Mouse (Mus musculus): Measurements from ENCODE around the gene Dppa3. TPM values are rescaled to one million over a fixed set of nuclear protein-coding genes. Genes with fewer than 3 reads are reported as not detected.
"Not testable (repeated sequence)": the region's sequence is repeated elsewhere in the genome, so short reads cannot be mapped to it uniquely, and the experiment has no call there.

The Dppa3 gene
- total RNA-seq, 2 experiments from 2014 or later: not detected

DNA sequence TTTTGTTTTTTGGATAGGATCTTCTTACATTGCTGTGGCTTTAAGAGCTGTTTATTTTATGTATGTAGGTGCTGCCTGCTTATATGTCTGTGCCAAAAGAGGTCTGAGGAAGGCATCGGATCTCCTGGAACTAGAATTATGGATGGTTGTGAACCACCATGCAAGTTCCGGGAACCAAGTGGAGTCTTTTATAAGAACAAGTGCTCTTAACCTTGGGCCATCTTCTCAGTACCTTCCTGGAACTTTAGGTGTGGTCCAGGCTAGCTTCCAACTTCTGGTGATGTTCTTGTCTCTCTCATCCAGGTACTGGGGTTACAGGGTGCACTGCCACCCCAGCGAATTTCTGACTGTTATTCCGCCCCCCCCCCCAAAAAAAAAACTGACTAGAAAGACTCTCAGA lies 13.8 kb upstream of the Dppa3 start:
- DNase-seq: no peak

DNA sequence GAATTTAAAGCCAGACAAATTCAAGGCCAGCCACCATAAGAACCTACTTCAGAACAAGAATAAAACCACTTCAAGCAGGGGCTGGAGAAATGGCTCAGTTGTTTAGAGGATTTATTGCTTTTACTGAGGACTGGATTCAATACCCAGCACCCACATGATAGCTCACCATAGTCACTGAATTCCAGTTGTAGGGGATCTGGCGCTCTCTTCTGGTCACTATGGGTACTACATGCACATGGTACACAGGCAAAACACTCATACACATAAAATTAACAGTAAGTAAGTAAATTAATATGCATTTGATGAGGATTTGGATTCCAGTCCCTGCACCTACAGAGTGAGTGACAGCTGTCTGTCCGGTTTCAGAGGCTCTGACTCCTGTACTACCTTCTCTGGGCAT lies 12.2 kb upstream of the Dppa3 start:
- peak; percentile 14 for DNase-seq

DNA sequence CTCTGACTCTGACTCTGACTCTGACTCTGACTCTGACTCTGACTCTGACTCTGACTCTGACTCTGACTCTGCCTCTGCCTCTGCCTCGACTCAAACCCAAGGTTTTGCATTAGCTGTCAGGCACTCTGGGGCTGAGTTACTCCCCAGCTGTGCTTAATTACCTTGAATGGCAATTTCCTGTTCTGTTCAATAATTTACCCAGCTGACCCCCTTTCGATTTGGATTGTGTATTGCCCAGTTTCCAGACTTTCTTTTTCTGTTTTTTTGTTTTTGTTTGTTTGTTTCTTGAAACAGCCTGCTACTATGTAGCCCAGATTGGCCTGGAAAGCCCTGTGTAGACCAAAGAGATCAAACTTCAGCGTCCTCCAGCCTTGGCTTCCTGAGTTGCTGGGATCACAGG lies 10.2 kb upstream of the Dppa3 start:
- DNase-seq: no peak

DNA sequence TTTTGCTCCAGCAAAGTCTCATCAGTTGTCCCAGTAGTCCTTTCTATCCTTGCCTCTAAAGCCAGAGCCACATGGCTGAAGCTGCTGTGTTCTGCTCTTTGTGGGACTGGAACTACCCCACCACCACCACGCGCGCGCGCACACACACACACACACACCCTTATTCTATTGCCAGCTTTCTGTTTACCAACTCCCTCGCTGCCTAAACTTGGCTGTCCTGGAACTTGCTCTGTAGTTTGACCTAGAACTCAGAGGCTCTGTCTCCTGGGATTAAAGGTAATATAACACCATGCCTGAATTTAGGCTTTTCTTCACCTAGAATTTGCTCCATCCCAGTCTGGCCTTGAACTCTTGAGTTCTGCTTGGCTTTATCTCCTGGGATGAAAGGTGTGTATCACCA lies 5.1 kb upstream of the Dppa3 start:
- DNase-seq: no peak

DNA sequence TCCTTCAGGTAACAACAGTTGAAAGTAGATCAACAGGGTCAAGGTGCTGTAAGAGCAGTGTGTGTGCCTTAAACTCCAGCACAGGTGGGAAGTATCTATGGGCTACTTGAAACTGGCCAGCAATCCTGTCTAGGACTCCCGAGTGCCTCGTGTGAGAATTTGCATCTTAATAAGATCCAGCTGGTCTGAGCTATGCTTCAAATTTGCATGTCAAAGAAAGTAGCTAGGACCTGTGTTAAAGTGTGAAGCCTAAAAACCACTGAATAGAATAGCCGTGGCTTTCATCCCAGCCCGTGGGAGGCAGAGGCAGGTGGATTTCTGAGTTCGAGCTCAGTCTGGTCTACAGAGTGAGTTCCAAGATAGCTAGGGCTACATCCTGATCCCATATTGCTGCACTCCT lies 1.7 kb upstream of the Dppa3 start:
- no peak for DNase-seq

DNA sequence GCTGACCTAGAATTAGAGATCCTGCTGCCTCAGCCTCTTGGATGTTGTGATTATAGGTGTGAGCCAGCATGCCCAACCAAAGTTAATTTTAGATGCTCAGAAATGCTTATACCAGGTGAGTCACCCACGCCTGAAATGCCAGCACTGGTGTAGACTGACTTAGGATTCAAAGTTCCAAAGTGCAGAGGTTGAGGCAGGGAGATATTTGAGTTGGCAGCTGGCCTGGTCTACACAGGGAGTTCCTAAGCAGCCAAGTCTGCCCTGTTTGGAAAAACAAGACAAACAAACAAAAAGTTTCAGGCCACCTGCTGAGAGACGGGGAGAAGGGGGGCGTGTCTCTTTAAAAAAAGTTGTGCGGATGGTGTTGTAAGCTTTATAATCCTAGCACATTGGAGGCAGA lies 1.1 kb upstream of the Dppa3 start:
- no peak for DNase-seq

DNA sequence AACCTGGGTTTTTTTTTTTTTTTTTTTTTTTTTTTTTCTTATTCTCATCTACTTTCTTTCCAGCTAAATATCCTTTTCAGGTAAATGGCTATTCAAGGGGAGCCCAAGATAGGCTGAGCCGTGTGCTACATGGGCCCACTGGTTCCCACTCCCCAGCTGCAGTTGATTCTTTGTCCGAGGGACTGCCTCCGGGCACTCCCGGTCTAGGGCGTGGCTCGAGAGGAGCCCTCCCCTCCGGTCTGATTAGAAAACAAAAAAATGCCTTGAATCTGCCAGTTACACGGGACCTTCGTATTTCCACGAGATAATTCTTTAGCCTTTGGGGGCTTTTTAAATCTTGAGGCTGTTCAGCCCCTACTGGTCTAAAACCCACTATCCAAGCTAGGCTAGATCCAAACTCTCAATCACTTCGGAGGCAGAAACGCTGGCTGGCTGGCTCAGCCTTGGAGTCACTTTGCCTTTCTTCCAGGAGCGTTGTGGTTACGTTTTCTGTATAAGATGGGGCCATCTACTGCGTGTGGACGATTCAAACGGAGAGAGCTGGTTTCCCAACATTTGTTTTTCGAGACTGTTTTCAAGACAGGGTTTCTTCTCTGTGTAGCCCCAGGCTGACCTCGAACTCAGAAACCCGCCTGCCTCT lies 1.4 kb downstream of the Dppa3 start:
- no peak for DNase-seq

DNA sequence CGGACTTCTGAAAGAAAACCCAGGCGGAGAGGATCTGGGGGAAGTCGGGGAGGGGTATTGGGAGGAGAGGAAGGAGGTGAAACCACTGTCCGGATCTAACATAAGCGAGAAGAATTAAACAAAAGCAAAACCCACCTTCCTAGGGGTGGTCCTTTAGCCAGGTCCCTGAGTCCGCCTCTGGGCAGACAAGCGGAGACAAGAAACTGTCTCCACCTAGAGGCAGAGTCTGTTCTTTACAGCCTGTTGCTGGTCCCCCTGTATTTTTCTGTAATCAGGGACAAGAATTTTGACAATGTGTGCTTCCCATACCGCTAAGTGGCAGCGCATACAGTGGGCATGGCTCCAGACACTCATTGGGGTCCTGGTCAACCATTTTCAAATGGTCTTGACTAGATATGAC lies 7.2 kb downstream of the Dppa3 start:
- peak; percentile 6 for DNase-seq

DNA sequence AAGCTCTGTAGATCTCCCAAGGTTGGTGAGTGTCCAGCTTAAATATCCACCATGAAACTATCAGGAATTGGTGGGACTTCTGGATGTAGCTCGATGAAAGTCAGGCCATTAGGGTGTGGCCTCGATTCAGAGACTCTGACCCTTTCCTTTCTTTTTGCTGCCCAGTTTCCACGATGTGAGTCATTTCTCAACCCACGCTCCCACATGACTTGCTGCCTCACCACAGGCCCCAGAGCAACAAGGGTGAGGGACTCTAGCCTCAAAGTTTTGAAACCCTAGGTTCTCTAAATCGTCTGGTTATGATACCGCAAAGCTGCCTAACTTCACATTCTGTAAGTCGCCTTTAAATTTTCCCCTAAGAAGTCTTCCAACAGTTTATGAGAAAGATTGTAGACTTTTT lies 9.1 kb downstream of the Dppa3 start:
- DNase-seq: no peak

DNA sequence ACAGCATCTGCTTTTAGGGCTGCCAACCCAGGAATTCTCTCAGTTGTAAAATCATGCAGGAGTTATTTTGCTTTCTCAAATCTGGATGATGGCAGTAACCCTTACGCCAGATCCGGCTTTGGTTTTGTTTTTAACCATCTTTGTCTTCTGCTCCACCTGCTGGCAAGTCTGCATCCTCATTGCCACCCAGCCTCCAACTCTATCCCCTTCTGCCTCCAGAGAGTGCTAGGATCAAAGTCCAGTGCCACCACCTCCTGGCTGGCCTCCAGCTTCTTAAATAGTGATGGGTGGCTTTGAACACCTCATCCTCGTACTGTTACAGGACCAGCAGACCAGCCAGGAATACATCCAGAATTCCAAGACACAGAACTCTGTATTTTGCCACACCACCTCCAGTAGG lies 10.5 kb downstream of the Dppa3 start:
- no peak for DNase-seq

DNA sequence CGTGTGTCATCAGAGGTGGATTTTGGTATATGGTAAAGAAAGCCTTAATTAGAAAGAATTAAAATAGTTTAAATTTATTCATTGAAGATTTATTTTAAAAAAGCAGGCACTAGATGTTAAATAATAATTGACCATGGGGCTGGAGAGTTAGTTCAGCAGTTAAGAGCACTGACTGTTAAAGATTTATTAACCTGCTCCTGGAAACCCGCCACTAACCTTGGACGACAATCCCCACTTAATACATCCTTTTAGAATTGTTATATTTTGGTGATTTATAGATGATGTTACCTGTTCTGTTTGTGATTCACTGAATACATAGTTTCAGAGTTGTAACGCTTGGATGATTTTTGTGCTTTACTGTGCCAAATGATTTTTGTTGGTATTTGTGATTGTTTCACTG lies 11.4 kb downstream of the Dppa3 start:
- DNase-seq: not testable (repeated sequence)

DNA sequence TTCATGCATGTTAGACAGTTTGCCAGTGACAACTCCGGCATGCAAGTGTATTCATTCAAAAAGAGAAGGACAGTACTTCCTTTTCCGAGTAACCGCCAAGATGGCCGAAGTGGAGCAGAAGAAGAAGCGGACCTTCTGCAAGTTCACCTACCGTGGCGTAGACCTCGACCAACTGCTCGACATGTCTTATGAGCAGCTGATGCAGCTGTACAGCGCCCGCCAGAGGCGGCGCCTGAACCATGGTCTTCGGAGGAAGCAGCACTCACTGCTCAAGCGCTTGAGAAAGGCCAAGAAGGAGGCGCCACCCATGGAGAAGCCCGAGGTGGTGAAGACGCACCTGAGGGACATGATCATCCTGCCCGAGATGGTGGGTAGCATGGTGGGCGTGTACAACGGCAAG lies 18.0 kb downstream of the Dppa3 start:
- DNase-seq: not testable (repeated sequence)

DNA sequence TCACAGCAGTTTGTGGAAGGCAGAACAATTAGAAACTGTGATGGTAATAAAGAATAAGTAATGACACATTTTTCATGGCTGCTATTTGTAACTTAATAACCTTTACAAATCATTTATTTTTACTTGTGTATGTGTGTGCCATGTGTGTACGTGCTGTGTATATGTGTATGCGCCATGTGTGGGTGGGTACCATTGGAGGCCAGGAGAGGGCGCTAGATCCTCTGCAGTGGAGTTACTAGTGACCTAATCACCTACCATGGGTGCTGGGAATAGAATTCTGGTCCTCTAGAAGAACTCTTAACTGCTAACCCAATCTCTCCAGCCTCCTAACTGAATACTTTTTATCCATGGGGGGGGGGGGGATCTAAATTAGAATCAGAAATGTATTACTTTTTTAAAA lies 23.7 kb downstream of the Dppa3 start:
- DNase-seq: no peak

DNA sequence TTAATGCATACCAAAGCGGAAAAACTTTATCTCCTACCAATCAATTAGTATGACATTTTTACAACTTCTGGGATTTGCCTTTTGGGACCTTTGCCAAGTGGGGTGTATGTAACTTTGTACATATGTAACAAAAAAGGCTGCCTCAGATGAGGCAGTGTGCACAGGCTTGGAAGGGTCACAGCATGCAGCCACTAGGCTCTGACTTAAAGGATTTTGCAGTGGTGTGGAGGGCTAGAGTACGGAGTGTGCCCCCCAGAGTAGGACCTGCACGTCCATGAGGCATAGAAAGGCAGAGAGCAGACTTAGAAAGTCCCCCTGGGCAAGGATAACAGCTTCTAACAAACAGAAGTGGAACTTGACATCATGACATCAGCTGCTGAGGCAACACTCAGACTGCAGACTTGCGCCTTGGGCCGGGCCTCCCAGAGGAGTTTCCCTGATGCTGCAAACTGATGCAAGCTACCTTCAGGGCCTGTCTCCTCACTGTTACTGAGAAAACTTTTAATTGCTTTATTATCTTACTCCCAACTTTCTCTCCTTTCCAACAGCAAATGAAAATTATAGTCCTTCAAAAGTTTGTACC lies 24.3 kb downstream of the Dppa3 start:
- DNase-seq: no peak

DNA sequence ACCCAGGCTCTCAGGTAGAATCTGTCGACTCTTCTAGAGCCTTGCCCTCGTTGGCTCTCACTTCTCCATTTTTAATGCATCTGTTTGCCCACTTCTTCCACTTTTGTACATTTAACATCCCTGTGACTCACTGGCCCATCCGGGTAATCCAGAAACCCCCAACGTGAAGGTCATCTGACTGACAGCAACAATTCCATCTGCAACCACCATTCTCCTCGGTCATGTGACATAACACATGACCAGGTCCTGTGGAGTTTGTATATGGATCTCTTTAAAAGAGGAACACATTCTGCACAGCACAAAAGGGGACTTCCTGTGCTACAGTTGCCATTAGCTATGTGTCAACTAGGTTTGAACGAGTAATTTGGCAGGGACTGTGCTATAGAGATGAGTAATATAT lies 28.1 kb downstream of the Dppa3 start:
- DNase-seq: no peak

DNA sequence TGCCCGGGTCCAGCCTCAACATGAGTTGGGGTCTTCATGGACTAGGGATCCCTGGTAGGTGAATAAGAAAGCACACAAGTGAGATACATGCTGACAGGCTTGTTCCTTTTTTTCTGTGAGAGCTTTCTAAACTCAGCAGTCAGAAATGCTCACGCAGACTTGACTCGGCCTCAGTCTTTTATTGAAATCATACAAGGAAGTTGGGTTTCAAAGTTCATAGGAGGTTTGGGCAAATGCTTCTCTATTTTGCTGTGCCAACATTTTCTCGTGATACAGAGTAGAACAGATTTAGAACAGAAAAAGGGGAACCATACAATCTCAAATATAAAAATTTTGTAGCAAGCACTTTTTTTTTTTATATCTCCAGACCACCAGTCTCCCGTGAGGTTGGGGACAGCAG lies 31.4 kb downstream of the Dppa3 start:
- no peak for DNase-seq

DNA sequence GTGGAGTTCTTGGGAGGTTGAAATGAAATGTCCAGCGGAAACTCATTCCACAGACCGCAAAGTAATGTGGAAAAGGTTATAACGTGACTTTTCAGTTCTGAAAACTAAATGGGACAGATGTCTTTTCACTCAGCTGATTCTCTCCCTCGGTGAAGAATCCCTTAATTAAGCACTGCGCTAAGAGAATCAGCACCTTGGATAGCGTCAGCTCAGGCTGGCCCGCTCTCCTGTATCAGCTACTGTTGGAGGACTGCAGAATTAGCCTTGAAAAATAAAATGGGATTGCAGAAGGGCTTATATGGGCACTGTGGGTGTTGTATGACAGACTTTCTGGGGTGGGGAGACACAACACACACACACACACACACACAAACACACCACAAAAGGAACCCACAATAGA lies 33.4 kb downstream of the Dppa3 start:
- peak; percentile 16 for DNase-seq

DNA sequence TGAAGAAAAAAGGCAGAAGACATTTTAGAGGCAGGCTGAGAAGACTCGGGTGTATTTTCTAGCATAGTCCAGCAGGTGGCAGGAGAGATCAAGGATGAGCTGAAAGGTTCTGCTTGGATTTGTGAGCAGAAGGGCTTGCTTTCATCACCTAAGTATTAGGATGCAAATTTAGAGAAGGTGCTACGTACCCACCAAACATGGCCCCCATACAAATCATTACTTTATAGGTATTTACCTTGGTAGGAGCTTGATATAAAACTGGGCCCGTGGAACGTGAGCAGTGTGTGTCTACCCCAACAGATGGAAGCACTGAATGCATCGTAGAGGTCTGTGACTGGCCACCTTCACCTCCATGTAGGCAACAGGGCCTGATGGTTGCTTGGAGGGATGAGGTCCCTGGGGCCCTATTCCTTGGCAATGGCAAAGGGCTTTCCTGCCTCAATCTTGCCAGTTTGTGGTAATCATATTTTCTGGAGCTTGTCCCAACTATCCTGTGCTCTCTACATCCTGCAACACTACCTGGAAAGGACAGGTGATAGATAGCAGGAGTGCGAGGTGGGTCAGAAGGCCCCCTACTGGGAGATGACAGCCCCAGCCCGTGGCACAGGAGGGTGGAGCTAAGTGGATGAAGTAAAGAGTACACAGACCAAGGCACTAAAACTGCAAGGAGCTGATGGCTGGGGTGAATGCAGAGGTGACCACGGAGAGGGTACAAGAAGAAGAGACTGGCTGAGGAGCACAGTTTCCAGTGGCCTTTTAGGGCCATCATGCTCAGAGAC lies 34.6 kb downstream of the Dppa3 start:
- no peak for DNase-seq

DNA sequence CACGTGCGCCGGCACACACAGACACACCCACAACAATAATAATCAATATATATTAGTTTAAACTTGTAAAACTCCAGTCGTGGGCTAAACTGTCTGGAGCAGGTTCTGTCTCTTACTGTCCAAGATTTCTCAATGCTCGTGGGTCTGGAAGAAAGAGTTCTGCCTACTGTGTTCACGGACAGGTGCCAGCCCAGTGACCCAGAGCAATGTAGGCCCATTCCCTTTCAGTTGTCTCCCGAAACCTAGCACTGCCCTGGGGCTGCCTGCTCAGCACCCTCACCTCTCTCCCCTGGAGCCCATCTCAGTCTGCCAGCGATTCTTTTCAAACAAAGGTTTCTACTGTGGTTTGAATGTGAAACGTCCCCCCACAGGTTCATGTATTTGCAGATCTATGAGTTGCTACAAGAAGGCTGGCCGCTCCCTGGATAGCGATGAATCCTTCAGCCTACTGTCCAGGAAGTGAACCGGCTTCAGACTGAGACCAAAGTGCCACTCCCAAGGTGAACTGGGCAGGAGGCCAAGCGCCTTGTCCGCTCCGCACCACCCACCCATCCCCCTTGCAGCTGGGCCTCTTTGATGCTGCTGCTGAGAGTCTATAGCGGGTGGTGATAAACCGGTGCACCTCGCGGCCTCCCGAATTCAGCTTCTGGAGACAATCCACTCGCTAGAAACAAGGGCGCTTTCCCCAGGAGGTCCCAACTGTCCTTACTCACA lies 36.5 kb downstream of the Dppa3 start:
- no peak for DNase-seq

DNA sequence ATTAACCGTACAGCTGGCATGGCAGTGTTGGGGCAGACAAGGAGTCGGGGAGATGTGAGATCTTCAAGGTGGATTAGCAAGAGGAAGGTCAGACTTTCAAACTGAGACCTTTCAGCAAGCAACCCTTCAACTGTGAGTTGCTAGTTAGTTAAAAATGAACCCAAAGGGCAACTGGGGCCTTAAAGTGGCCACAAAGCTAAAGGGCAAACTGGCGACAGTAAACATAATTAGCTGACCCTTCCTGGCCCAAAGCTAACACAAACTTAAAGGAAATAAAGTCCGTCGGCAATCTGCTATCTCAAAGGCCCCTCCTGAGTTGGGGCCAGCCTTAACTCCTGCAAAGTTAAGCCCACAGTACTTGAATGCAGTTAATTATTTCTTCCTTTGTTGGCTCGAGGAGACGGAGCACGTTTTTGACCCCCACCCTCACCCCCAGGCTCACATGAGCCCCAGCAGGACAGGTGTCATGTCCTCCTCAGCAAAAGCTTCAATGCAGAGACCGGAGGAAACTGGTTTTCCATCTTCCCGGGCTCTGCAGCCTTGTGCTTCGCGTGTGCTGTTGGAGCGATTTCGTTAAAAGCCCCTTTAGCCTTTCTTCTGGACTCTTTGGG lies 37.5 kb downstream of the Dppa3 start:
- DNase-seq: no peak

DNA sequence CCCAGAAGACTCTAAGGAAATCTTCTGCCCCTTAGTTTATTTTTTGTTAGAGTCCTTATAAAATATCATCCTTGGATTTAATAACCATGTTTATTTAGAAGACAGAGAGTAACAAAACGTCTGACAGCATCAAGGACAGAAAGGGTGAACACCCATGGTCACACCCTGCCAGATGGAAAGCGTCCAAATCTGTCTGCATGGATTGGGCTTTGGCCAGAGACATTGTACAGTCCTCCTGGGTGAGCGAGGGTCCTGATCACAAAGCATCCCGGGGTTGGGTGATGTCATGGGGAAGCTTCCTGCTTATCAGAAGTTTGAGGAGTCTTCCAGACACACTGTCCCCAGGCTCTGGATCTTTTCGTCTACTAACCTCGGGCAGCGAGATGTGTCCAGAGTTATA lies 39.7 kb downstream of the Dppa3 start:
- no peak for DNase-seq

DNA sequence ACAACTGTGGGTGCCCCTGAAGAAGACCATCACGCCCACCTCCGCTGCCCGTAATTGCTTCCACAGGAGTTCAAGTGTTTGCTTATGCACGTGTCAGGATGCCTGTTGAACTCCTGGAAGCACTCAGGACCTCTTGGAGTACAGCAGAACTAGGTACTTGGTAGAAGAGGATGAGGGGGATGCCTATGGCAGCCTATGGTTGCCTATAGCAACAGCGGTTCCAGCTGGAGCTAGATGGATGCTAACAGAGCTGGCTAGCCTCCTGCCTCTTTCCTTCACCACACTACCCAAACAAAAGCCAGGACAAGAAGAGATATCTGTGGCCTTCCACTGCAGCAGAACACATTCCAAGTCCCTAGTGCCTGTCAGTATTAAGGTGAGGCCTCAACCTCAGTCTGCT lies 41.5 kb downstream of the Dppa3 start:
- DNase-seq: no peak

DNA sequence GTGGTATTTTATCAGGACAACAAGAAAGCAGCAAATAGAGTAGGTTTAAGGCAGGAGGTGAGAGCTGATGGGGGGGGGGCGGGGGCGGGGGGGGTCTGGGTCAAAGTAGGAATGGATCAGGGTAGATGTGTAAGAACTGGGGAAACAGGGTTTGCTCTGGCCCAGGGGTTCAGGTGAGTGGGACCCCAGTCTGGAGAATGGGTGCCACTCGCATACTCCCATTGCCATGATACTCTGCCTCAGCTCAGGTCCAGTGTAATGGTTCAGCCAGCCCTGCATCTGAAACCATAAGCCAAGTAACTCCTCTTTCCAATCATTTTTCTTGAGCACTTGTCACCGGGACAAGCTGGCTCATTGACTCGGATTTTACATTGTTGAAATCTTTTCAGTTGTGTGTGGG lies 42.6 kb downstream of the Dppa3 start:
- no peak for DNase-seq
